Mouse (Mus musculus) MEL (cell line): Measurements from ENCODE around the gene Dhcr24. TPM values are rescaled to one million over a fixed set of nuclear protein-coding genes. Genes with fewer than 3 reads are reported as not detected.

Experiments used
- DNase-seq: peaks from one replicate; pipeline ENCODE4 v3.0.0; 2011; ENCODE audit warnings: low read depth, low spot score
- H3K27ac ChIP-seq: 2 replicates; pipeline ENCODE4 v1.5.1; 2012; ENCODE audit warnings: low read depth, mild to moderate bottlenecking, control low read depth, low read length, moderate library complexity; ENCODE audit not compliant: control insufficient read depth
- H3K27me3 ChIP-seq, 2 experiments: fragments of 150-350 bp in 1 of 2; sonication (generic) in 1 of 2; 2 replicates each; pipeline ENCODE4 v1.6.1; 2012; ENCODE audit warnings: low read length in 2 of 2, mild to moderate bottlenecking in 2 of 2, improper control_type of control experiment in 1 of 2, moderate library complexity in 1 of 2; ENCODE audit not compliant: insufficient read depth in 2 of 2, control insufficient read depth in 1 of 2
- H3K36me3 ChIP-seq, 2 experiments: 2 replicates each; pipeline ENCODE4 v1.6.1; 2012 to 2014; ENCODE audit warnings: low read length in 2 of 2, improper control_type of control experiment in 1 of 2, inconsistent platforms in 1 of 2, mild to moderate bottlenecking in 1 of 2; ENCODE audit not compliant: insufficient read depth in 2 of 2, control insufficient read depth in 1 of 2
- H3K4me1 ChIP-seq, 2 experiments: fragments of 150-350 bp in 1 of 2; sonication (generic) in 1 of 2; 2 replicates each; pipeline ENCODE4 v1.6.1; 2012; ENCODE audit warnings: low read length in 2 of 2, improper control_type of control experiment in 1 of 2, mild to moderate bottlenecking in 1 of 2; ENCODE audit not compliant: insufficient read depth in 2 of 2, control insufficient read depth in 1 of 2
- H3K4me3 ChIP-seq, 2 experiments: fragments of 150-350 bp in 1 of 2; sonication (generic) in 1 of 2; 2 replicates each; pipeline ENCODE4 v1.5.1; 2012; ENCODE audit warnings: low read depth in 2 of 2, low read length in 2 of 2, mild to moderate bottlenecking in 2 of 2, moderate library complexity in 2 of 2, control low read depth in 1 of 2, improper control_type of control experiment in 1 of 2; ENCODE audit not compliant: control insufficient read depth in 1 of 2, insufficient read depth in 1 of 2
- H3K79me2 ChIP-seq: 2 replicates; pipeline ENCODE4 v1.6.1; 2012; ENCODE audit warnings: mild to moderate bottlenecking, low read length, moderate library complexity; ENCODE audit not compliant: control insufficient read depth, poor library complexity, insufficient read depth
- H3K9ac ChIP-seq: 2 replicates; pipeline ENCODE4 v1.6.1; 2012; ENCODE audit warnings: low read depth, mild to moderate bottlenecking, control low read depth, low read length, moderate library complexity; ENCODE audit not compliant: control insufficient read depth, poor library complexity, severe bottlenecking
- H3K9me3 ChIP-seq: fragments of 150-350 bp; sonication (generic); replicated peaks from 2 replicates; pipeline ENCODE4 v1.6.1; 2012; ENCODE audit warnings: mild to moderate bottlenecking, low read length, improper control_type of control experiment, moderate library complexity; ENCODE audit not compliant: insufficient read depth
- BHLHE40 ChIP-seq: IDR thresholded peaks from 2 replicates; pipeline ENCODE4 v1.6.1; 2012; ENCODE audit warnings: low read depth, mild to moderate bottlenecking, inconsistent platforms, low read length, improper control_type of control experiment, borderline replicate concordance
- CHD2 ChIP-seq: IDR thresholded peaks from 2 replicates; pipeline ENCODE4 v1.6.1; 2011; ENCODE audit warnings: low read length, improper control_type of control experiment
- CTCF ChIP-seq, 3 experiments: IDR thresholded peaks in 2 of 3; conservative IDR thresholded peaks in 1 of 3; 2 replicates each; pipeline ENCODE4 v1.5.1; 2011 to 2012; ENCODE audit warnings: low read length in 3 of 3, low read depth in 2 of 3, mild to moderate bottlenecking in 2 of 3, improper control_type of control experiment in 1 of 3, inconsistent platforms in 1 of 3, mixed read lengths in 1 of 3, moderate library complexity in 1 of 3; ENCODE audit not compliant: control insufficient read depth in 1 of 3, insufficient read depth in 1 of 3, poor library complexity in 1 of 3, severe bottlenecking in 1 of 3
- ELF1 ChIP-seq: IDR thresholded peaks from 2 replicates; pipeline ENCODE4 v1.6.1; 2014; ENCODE audit warnings: low read depth, mild to moderate bottlenecking, inconsistent platforms, low read length, improper control_type of control experiment, moderate library complexity
- GABPA ChIP-seq: IDR thresholded peaks from 2 replicates; pipeline ENCODE4 v1.6.1; 2012; ENCODE audit warnings: low read depth, mild to moderate bottlenecking, inconsistent platforms, low read length, improper control_type of control experiment, moderate library complexity
- KAT2A ChIP-seq: conservative IDR thresholded peaks from 2 replicates; pipeline ENCODE4 v1.6.1; 2012; ENCODE audit warnings: low read depth, low read length, improper control_type of control experiment, inconsistent platforms
- MAFK ChIP-seq: IDR thresholded peaks from 2 replicates; pipeline ENCODE4 v1.6.1; 2011; ENCODE audit warnings: low read depth, mild to moderate bottlenecking, low read length, improper control_type of control experiment, borderline replicate concordance
- MAX ChIP-seq: IDR thresholded peaks from 2 replicates; pipeline ENCODE4 v1.6.1; 2011; ENCODE audit warnings: low read length, improper control_type of control experiment
- MAZ ChIP-seq: IDR thresholded peaks from 2 replicates; pipeline ENCODE4 v1.6.1; 2012; ENCODE audit warnings: low read depth, mild to moderate bottlenecking, inconsistent platforms, low read length, improper control_type of control experiment
- POLR2AphosphoS2 ChIP-seq: IDR thresholded peaks from 2 replicates; pipeline ENCODE4 v1.6.1; 2011; ENCODE audit warnings: low read length, improper control_type of control experiment
- RAD21 ChIP-seq: IDR thresholded peaks from 2 replicates; pipeline ENCODE4 v1.6.1; 2011; ENCODE audit warnings: mild to moderate bottlenecking, low read depth, low read length, improper control_type of control experiment
- RCOR1 ChIP-seq: IDR thresholded peaks from 2 replicates; pipeline ENCODE4 v1.6.1; 2012; ENCODE audit warnings: low read depth, mild to moderate bottlenecking, inconsistent platforms, low read length, improper control_type of control experiment
- SIN3A ChIP-seq: IDR thresholded peaks from 2 replicates; pipeline ENCODE4 v1.6.1; 2012; ENCODE audit warnings: low read length, improper control_type of control experiment, inconsistent platforms
- SMC3 ChIP-seq: IDR thresholded peaks from 2 replicates; pipeline ENCODE4 v1.6.1; 2011; ENCODE audit warnings: low read depth, low read length, improper control_type of control experiment
- TAL1 ChIP-seq: IDR thresholded peaks from 2 replicates; pipeline ENCODE4 v1.6.1; 2012; ENCODE audit warnings: mild to moderate bottlenecking, inconsistent platforms, low read length, moderate library complexity, mixed read lengths
- TBP ChIP-seq: IDR thresholded peaks from 2 replicates; pipeline ENCODE4 v1.8.0; 2011; ENCODE audit warnings: low read depth, low read length, improper control_type of control experiment
- USF1 ChIP-seq: IDR thresholded peaks from 2 replicates; pipeline ENCODE4 v1.6.1; 2014; ENCODE audit warnings: low read depth, mild to moderate bottlenecking, inconsistent platforms, low read length, improper control_type of control experiment, moderate library complexity
- ZC3H11A ChIP-seq: IDR thresholded peaks from 2 replicates; pipeline ENCODE4 v1.6.1; 2012; ENCODE audit warnings: low read depth, mild to moderate bottlenecking, inconsistent platforms, low read length, improper control_type of control experiment
- ZKSCAN1 ChIP-seq: IDR thresholded peaks from 2 replicates; pipeline ENCODE4 v1.6.1; 2012; ENCODE audit warnings: low read depth, mild to moderate bottlenecking, inconsistent platforms, low read length, improper control_type of control experiment, moderate library complexity
- ZNF384 ChIP-seq: IDR thresholded peaks from 2 replicates; pipeline ENCODE4 v1.6.1; 2012; ENCODE audit warnings: low read depth, mild to moderate bottlenecking, inconsistent platforms, low read length, improper control_type of control experiment
- polyA plus RNA-seq, 2 experiments: library from polyadenylated mRNA; stranded (reverse) in 1 of 2; unstranded in 1 of 2; fragments of >175 nt in 1 of 2; fragments of >200 nt in 1 of 2; gene quantifications; 2 replicates each; pipeline versions ENCODE4 v1.2.1 to v1.2.4; 2012; ENCODE audit warnings: low replicate concordance in 2 of 2, low read depth in 1 of 2; ENCODE audit not compliant: insufficient read length in 2 of 2, insufficient read depth in 1 of 2, missing spikeins in 1 of 2
- total RNA-seq: library from RNA; depleted of rRNA; stranded (reverse); fragments of 300-350 nt; gene quantifications from 2 replicates; pipeline ENCODE4 v1.2.3, GENCODE M21; 2012

Gene Dhcr24
- total and polyA plus RNA-seq, 3 experiments = 39.2 to 63.0 TPM; not detected in 1

DNA sequence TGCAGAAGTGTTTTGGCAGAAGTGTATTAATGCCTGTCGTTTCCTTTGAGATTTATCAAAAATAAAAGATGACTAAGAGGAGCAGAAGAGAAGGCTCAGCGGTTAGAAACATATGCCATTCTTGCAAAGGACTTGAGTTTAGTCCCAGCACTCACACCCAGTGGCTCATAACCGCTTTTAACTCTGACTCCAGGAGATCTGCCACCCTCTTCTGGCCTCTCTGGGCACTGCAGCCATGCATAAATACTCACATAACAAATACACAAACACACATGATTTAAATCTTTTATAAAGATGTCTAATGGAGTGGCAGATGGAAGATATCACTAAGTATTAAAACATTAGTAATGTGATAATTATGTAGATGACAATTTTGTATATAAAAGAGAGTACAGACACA lies 35.4 kb downstream of the Dhcr24 start:
- TF ChIP-seq ZNF384 (no peak), SMC3 (peak; percentile 37), CTCF (IDR thresholded peaks at IDR 0.05 in 2 of 3, conservative IDR thresholded peaks at IDR 0.05 in 1 of 3; ENCODE audit: control insufficient read depth in 1 of 3, insufficient read depth in 1 of 3, low read depth in 2 of 3, low read length in 3 of 3, poor library complexity in 1 of 3, severe bottlenecking in 1 of 3) (peak; percentile 43 to 54 (median 45)), RAD21 (peak; percentile 40), MAZ (no peak)
- H3K4me1 ChIP-seq = no peaks in the 10 kb centered on the region
- no peaks in the 10 kb centered on the region for H3K9me3 ChIP-seq
- H3K27ac ChIP-seq = no peak overlapping the region
- peaks cover 0 to 2% of the 10 kb centered on the region in 2 experiments; a peak in 2 of 4 replicates for H3K36me3 ChIP-seq
- no peak overlapping the region for H3K4me3 ChIP-seq
- H3K79me2 ChIP-seq = no peaks in the 10 kb centered on the region
- DNase-seq = peak; percentile 54
- H3K27me3 ChIP-seq = no peaks in the 10 kb centered on the region
- no peak overlapping the region for H3K9ac ChIP-seq

DNA sequence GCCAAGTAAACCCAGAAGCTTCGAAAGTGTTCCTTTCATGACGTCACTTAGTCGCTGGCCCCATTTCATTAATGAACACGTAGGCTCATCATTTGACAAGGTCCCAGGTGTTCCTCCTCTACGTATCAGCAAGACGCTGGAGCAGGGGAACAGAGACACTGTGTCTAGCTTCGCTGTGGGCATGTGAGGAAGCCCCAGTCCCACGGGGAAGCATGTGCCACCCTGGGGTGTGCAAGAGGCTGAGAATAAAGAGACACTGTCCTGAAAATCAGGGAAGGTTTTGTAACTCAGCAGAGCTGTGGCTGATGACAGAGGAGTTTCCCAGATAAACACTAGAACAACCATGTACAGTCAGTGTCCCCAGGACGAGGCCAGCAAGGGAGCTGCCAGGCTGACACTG lies 36.2 kb downstream of the Dhcr24 start:
- H3K9me3 ChIP-seq = no peaks in the 10 kb centered on the region
- H3K4me1 ChIP-seq = no peaks in the 10 kb centered on the region
- H3K9ac ChIP-seq = no peak overlapping the region
- no peaks in the 10 kb centered on the region for H3K79me2 ChIP-seq
- TF ChIP-seq SMC3 (no peak), KAT2A (no peak), MAFK (no peak), ZC3H11A (no peak), RAD21 (no peak), GABPA (no peak), RCOR1 (no peak), ELF1 (no peak), SIN3A (no peak), CHD2 (no peak), POLR2AphosphoS2 (no peak), TBP (no peak), MAX (no peak), ZKSCAN1 (no peak), CTCF (IDR thresholded peaks at IDR 0.05 in 2 of 3, conservative IDR thresholded peaks at IDR 0.05 in 1 of 3; ENCODE audit: control insufficient read depth in 1 of 3, insufficient read depth in 1 of 3, low read depth in 2 of 3, low read length in 3 of 3, poor library complexity in 1 of 3, severe bottlenecking in 1 of 3) (no peak), BHLHE40 (no peak), USF1 (no peak), TAL1 (no peak)
- TF ChIP-seq, all 39 proteins: peak for 0
- DNase-seq = no peak
- peaks cover 0 to 2% of the 10 kb centered on the region in 2 experiments; a peak in 2 of 4 replicates for H3K36me3 ChIP-seq
- no peak overlapping the region for H3K4me3 ChIP-seq
- H3K27me3 ChIP-seq = no peaks in the 10 kb centered on the region
- no peak overlapping the region for H3K27ac ChIP-seq
